Mouse (Mus musculus) CH12.LX (cell line): Measurements from ENCODE around the gene Myo10. TPM values are rescaled to one million over a fixed set of nuclear protein-coding genes. Genes with fewer than 3 reads are reported as not detected.

Source experiments
- DNase-seq: peaks from one replicate; pipeline ENCODE4 v3.0.0-alpha.2; 2013; ENCODE audit errors: extremely low read depth
- H3K27ac ChIP-seq: 2 replicates; pipeline ENCODE4 v1.5.1; 2012; ENCODE audit warnings: low read depth, mild to moderate bottlenecking, control low read depth, moderate library complexity; ENCODE audit not compliant: insufficient read depth
- H3K27me3 ChIP-seq: replicated peaks from 2 replicates; pipeline ENCODE3; 2012; ENCODE audit warnings: inconsistent platforms
- H3K36me3 ChIP-seq, 2 experiments: replicated peaks in 1 of 2; 2 replicates each; pipeline versions ENCODE3 to v1.6.1; 2012; ENCODE audit warnings: inconsistent platforms in 1 of 2, low read length in 1 of 2, mild to moderate bottlenecking in 1 of 2, mixed read lengths in 1 of 2, moderate library complexity in 1 of 2; ENCODE audit not compliant: control insufficient read depth in 1 of 2, insufficient read depth in 1 of 2
- H3K4me1 ChIP-seq, 2 experiments: 2 replicates each; pipeline ENCODE4 v1.6.1; 2012; ENCODE audit warnings: inconsistent platforms in 1 of 2, moderate library complexity in 1 of 2; ENCODE audit not compliant: insufficient read depth in 2 of 2, control insufficient read depth in 1 of 2
- H3K4me2 ChIP-seq: 2 replicates; pipeline ENCODE4 v1.6.1; 2012; ENCODE audit warnings: low read depth, mild to moderate bottlenecking, control low read depth; ENCODE audit not compliant: poor library complexity, insufficient read depth, severe bottlenecking
- H3K4me3 ChIP-seq, 3 experiments: fragments of 150-350 bp in 1 of 3; sonication (generic) in 1 of 3; replicated peaks in 1 of 3; 2 replicates each; pipeline versions ENCODE3 to v1.5.1; 2011 to 2012; ENCODE audit warnings: low read depth in 2 of 3, low read length in 2 of 3, mild to moderate bottlenecking in 2 of 3, moderate library complexity in 2 of 3, control low read depth in 1 of 3, improper control_type of control experiment in 1 of 3, inconsistent platforms in 1 of 3, mixed read lengths in 1 of 3; ENCODE audit not compliant: poor library complexity in 1 of 3
- H3K79me2 ChIP-seq: replicated peaks from 2 replicates; pipeline ENCODE4 v1.6.1; 2012; ENCODE audit warnings: mild to moderate bottlenecking, moderate library complexity; ENCODE audit not compliant: control insufficient read depth, poor library complexity, insufficient read depth, severe bottlenecking; ENCODE audit errors: extremely low read depth
- H3K9ac ChIP-seq: 2 replicates; pipeline ENCODE4 v1.6.1; 2012; ENCODE audit warnings: low read depth, mild to moderate bottlenecking, control low read depth, moderate library complexity; ENCODE audit not compliant: insufficient read depth
- H3K9me3 ChIP-seq: replicated peaks from 2 replicates; pipeline ENCODE3; 2012; ENCODE audit warnings: low read length, inconsistent platforms, mixed read lengths
- CHD1 ChIP-seq: IDR thresholded peaks from 2 replicates; pipeline ENCODE4 v1.6.1; 2012; ENCODE audit warnings: low read depth, low read length, improper control_type of control experiment, inconsistent platforms
- CTCF ChIP-seq, 2 experiments: IDR thresholded peaks in 1 of 2; conservative IDR thresholded peaks in 1 of 2; 2 replicates each; pipeline ENCODE4 v1.5.1; 2011 to 2012; ENCODE audit warnings: low read depth in 2 of 2, low read length in 2 of 2, improper control_type of control experiment in 1 of 2, inconsistent platforms in 1 of 2, mild to moderate bottlenecking in 1 of 2, moderate library complexity in 1 of 2
- E2F4 ChIP-seq: IDR thresholded peaks from 2 replicates; pipeline ENCODE4 v1.6.1; 2011; ENCODE audit warnings: low read depth, low read length, improper control_type of control experiment; ENCODE audit not compliant: insufficient replicate concordance
- ETS1 ChIP-seq: conservative IDR thresholded peaks from 2 replicates; pipeline ENCODE4 v1.6.1; 2012; ENCODE audit warnings: low read depth, mild to moderate bottlenecking, inconsistent platforms, low read length, improper control_type of control experiment, moderate library complexity
- JUN ChIP-seq: IDR thresholded peaks from 2 replicates; pipeline ENCODE4 v1.6.1; 2011; ENCODE audit warnings: low read depth, mild to moderate bottlenecking, low read length, improper control_type of control experiment, moderate library complexity; ENCODE audit not compliant: insufficient read depth
- KAT2A ChIP-seq: IDR thresholded peaks from 2 replicates; pipeline ENCODE4 v1.6.1; 2012; ENCODE audit warnings: low read length, improper control_type of control experiment, inconsistent platforms; ENCODE audit not compliant: insufficient replicate concordance
- MAFK ChIP-seq: IDR thresholded peaks from 2 replicates; pipeline ENCODE4 v1.6.1; 2011; ENCODE audit warnings: low read length, improper control_type of control experiment; ENCODE audit not compliant: insufficient replicate concordance
- MAZ ChIP-seq: IDR thresholded peaks from 2 replicates; pipeline ENCODE4 v1.6.1; 2012; ENCODE audit warnings: low read depth, mild to moderate bottlenecking, inconsistent platforms, low read length, improper control_type of control experiment, moderate library complexity
- MEF2A ChIP-seq: IDR thresholded peaks from 2 replicates; pipeline ENCODE4 v1.6.1; 2014; ENCODE audit warnings: low read depth, mild to moderate bottlenecking, inconsistent platforms, low read length, improper control_type of control experiment, borderline replicate concordance
- MYC ChIP-seq: IDR thresholded peaks from 2 replicates; pipeline ENCODE4 v1.6.1; 2011; ENCODE audit warnings: low read depth, mild to moderate bottlenecking, improper control_type of control experiment, low read length
- PAX5 ChIP-seq: IDR thresholded peaks from 2 replicates; pipeline ENCODE4 v1.6.1; 2012; ENCODE audit warnings: low read length, inconsistent platforms, mixed read lengths
- POLR2A ChIP-seq: IDR thresholded peaks from 2 replicates; pipeline ENCODE4 v1.6.1; 2011; ENCODE audit warnings: low read depth, mild to moderate bottlenecking, improper control_type of control experiment, low read length
- POLR2AphosphoS2 ChIP-seq: IDR thresholded peaks from 2 replicates; pipeline ENCODE4 v1.6.1; 2011; ENCODE audit warnings: low read depth, low read length, improper control_type of control experiment
- SMC3 ChIP-seq: IDR thresholded peaks from 2 replicates; pipeline ENCODE4 v1.6.1; 2011; ENCODE audit warnings: low read depth, low read length, improper control_type of control experiment
- TCF12 ChIP-seq: IDR thresholded peaks from 2 replicates; pipeline ENCODE4 v1.6.1; 2014; ENCODE audit warnings: low read depth, mild to moderate bottlenecking, inconsistent platforms, low read length, improper control_type of control experiment
- UBTF ChIP-seq: IDR thresholded peaks from 2 replicates; pipeline ENCODE4 v1.6.1; 2012; ENCODE audit warnings: low read depth, mild to moderate bottlenecking, inconsistent platforms, low read length, improper control_type of control experiment, moderate library complexity
- USF1 ChIP-seq: IDR thresholded peaks from 2 replicates; pipeline ENCODE4 v1.6.1; 2014; ENCODE audit warnings: low read depth, mild to moderate bottlenecking, inconsistent platforms, low read length, improper control_type of control experiment
- USF2 ChIP-seq: conservative IDR thresholded peaks from 2 replicates; pipeline ENCODE4 v1.6.1; 2011; ENCODE audit warnings: low read depth, low read length, improper control_type of control experiment
- ZKSCAN1 ChIP-seq: IDR thresholded peaks from 2 replicates; pipeline ENCODE4 v1.6.1; 2012; ENCODE audit warnings: low read depth, inconsistent platforms, low read length, improper control_type of control experiment, borderline replicate concordance
- ZMIZ1 ChIP-seq: IDR thresholded peaks from 2 replicates; pipeline ENCODE4 v1.6.1; 2012; ENCODE audit warnings: low read depth, mild to moderate bottlenecking, inconsistent platforms, low read length, improper control_type of control experiment
- ZNF384 ChIP-seq: IDR thresholded peaks from 2 replicates; pipeline ENCODE4 v1.6.1; 2012; ENCODE audit warnings: low read depth, low read length, improper control_type of control experiment, inconsistent platforms
- dilution Hi-C: fragments of 300-500 bp; cut with MboI; formaldehyde crosslinking; loops from 2 replicates; pipeline ENCODE4 v1.14.3; 2020; ENCODE audit warnings: low sequenced_read_pairs; ENCODE audit not compliant: extremely low pct_unique_long_range_greater_than_20kb, extremely low pct_ligation_motif_present
- in situ Hi-C: fragments of 300-500 bp; cut with MboI; formaldehyde crosslinking; loops from 3 replicates; pipeline ENCODE4 v1.14.3; 2019; ENCODE audit warnings: low sequenced_read_pairs, low pct_ligation_motif_present, low pct_unique_long_range_greater_than_20kb, mixed read lengths
- polyA plus RNA-seq: library from polyadenylated mRNA; unstranded; fragments of >175 nt; gene quantifications from 2 replicates; pipeline ENCODE4 v1.2.1, GENCODE M21; 2012; ENCODE audit warnings: low read depth; ENCODE audit not compliant: insufficient read length
- total RNA-seq, 2 experiments: library from RNA; depleted of rRNA; stranded (reverse); fragments of 300-350 nt in 1 of 2; fragments of >200 nt in 1 of 2; gene quantifications; 2 replicates each; pipeline ENCODE4 v1.2.3; 2012 to 2014

The Myo10 gene
- total and polyA plus RNA-seq, 3 experiments, result 6.4 to 13.6 (median 8.6) TPM

- Histone ChIP-seq H3K4me1 (no peaks in the 10 kb centered on the region), H3K27ac (no peak overlapping the region), H3K9ac (no peak overlapping the region), H3K9me3 (no peaks in the 10 kb centered on the region), H3K4me2 (no peak overlapping the region), H3K4me3 (no peak overlapping the region), H3K27me3 (no peaks in the 10 kb centered on the region), H3K79me2 (no peaks in the 10 kb centered on the region), H3K36me3 (no peaks in the 10 kb centered on the region)
- no peak for TF ChIP-seq MEF2A
- in situ Hi-C loops, result loop anchor here (25.0 kb wide), 1 partner anchor 168 kb away; no protein-coding TSS in a partner anchor
- DNase-seq, result no peak
- dilution Hi-C loops, result no loop called here
Measured at GRCm38 (mm10) chr15:25605376-25605775, 16.9 kb upstream of the Myo10 start.

- TF ChIP-seq MAZ, result no peak
- no peak for TF ChIP-seq SMC3
- no peak for TF ChIP-seq CTCF (conservative IDR thresholded peaks at IDR 0.05 in 1 of 2, IDR thresholded peaks at IDR 0.05 in 1 of 2; ENCODE audit: low read depth in 2 of 2, low read length in 2 of 2)
- TF ChIP-seq ZMIZ1, result no peak
- no peak for TF ChIP-seq KAT2A
- no peak for TF ChIP-seq POLR2AphosphoS2
- TF ChIP-seq MAFK, result no peak
- TF ChIP-seq ZKSCAN1, result no peak
- TF ChIP-seq ZNF384, result no peak
- TF ChIP-seq UBTF, result no peak
- Histone ChIP-seq H3K4me3 (no peak overlapping the region), H3K36me3 (no peaks in the 10 kb centered on the region), H3K4me2 (no peak overlapping the region), H3K9me3 (no peaks in the 10 kb centered on the region), H3K27me3 (no peaks in the 10 kb centered on the region), H3K79me2 (no peaks in the 10 kb centered on the region), H3K4me1 (no peaks in the 10 kb centered on the region), H3K9ac (no peak overlapping the region), H3K27ac (no peak overlapping the region)
- no peak for DNase-seq
- in situ Hi-C loops (loop anchor here (25.0 kb wide), 1 partner anchor 171 kb away; no protein-coding TSS in a partner anchor), dilution Hi-C loops (no loop called here)
Measured at GRCm38 (mm10) chr15:25608742-25609141, 13.6 kb upstream of the Myo10 start.

- H3K36me3 ChIP-seq, result no peaks in the 10 kb centered on the region
- no peaks in the 10 kb centered on the region for H3K27me3 ChIP-seq
- no peaks in the 10 kb centered on the region for H3K79me2 ChIP-seq
- no peaks in the 10 kb centered on the region for H3K9me3 ChIP-seq
- H3K4me3 ChIP-seq, result no peak overlapping the region
- no peak overlapping the region for H3K4me2 ChIP-seq
- dilution Hi-C loops (no loop called here), in situ Hi-C loops (loop anchor here (25.0 kb wide), 1 partner anchor 172 kb away; no protein-coding TSS in a partner anchor)
- H3K27ac ChIP-seq, result no peak overlapping the region
- no peak for TF ChIP-seq SMC3
- no peak for TF ChIP-seq ETS1
- TF ChIP-seq USF2, result no peak
- TF ChIP-seq TCF12, result no peak
- TF ChIP-seq USF1, result no peak
- no peak for TF ChIP-seq CHD1
- TF ChIP-seq PAX5, result no peak
- no peak for TF ChIP-seq ZNF384
- TF ChIP-seq MAZ, result no peak
- no peak for TF ChIP-seq JUN
- TF ChIP-seq E2F4, result no peak
- no peak for TF ChIP-seq KAT2A
- no peak for TF ChIP-seq ZMIZ1
- no peak for TF ChIP-seq POLR2A
- TF ChIP-seq MEF2A, result no peak
- no peak for TF ChIP-seq UBTF
- TF ChIP-seq ZKSCAN1, result no peak
- no peak for TF ChIP-seq MYC
- H3K9ac ChIP-seq, result no peak overlapping the region
- no peak for DNase-seq
- no peaks in the 10 kb centered on the region for H3K4me1 ChIP-seq
Measured at GRCm38 (mm10) chr15:25609253-25609652, 13.1 kb upstream of the Myo10 start.
